Mouse (Mus musculus) testis, adult 2 months (tissue): Measurements from ENCODE around the gene Ang5. TPM values are rescaled to one million over a fixed set of nuclear protein-coding genes. Genes with fewer than 3 reads are reported as not detected.
"Not testable (repeated sequence)": the region's sequence is repeated elsewhere in the genome, so short reads cannot be mapped to it uniquely, and the experiment has no call there.

Experiments
- H3K27ac ChIP-seq: fragments of 200-500 bp; 2 replicates; pipeline ENCODE4 v1.5.1; 2012; ENCODE audit warnings: low read depth, low read length; ENCODE audit not compliant: control insufficient read depth, insufficient read depth
- H3K27me3 ChIP-seq: fragments of 200-500 bp; 2 replicates; pipeline ENCODE4 v1.6.1; 2012; ENCODE audit warnings: mild to moderate bottlenecking, low read length, moderate library complexity; ENCODE audit not compliant: control insufficient read depth, insufficient read depth
- H3K36me3 ChIP-seq: fragments of 200-500 bp; 2 replicates; pipeline ENCODE4 v1.6.1; 2012; ENCODE audit warnings: mild to moderate bottlenecking, low read length; ENCODE audit not compliant: control insufficient read depth, insufficient read depth
- H3K4me1 ChIP-seq: fragments of 200-500 bp; 2 replicates; pipeline ENCODE4 v1.6.1; 2012; ENCODE audit warnings: low read length; ENCODE audit not compliant: control insufficient read depth, insufficient read depth
- H3K4me3 ChIP-seq: fragments of 200-500 bp; 2 replicates; pipeline ENCODE4 v1.5.1; 2012; ENCODE audit warnings: low read depth, mild to moderate bottlenecking, low read length, moderate library complexity, mixed read lengths; ENCODE audit not compliant: control insufficient read depth
- CTCF ChIP-seq: fragments of 200-500 bp; IDR thresholded peaks from 2 replicates; pipeline ENCODE4 v1.5.1; 2012; ENCODE audit warnings: low read depth, mild to moderate bottlenecking, inconsistent platforms, low read length, moderate library complexity; ENCODE audit not compliant: control insufficient read depth, insufficient read depth, insufficient replicate concordance
- POLR2A ChIP-seq: fragments of 200-500 bp; IDR thresholded peaks from 2 replicates; pipeline ENCODE4 v1.6.1; 2012; ENCODE audit warnings: low read depth, mild to moderate bottlenecking, inconsistent platforms, low read length, moderate library complexity; ENCODE audit not compliant: control insufficient read depth
- polyA plus RNA-seq: library from polyadenylated mRNA; depleted of rRNA; stranded (reverse); fragments of >200 nt; gene quantifications from 2 replicates; pipeline ENCODE4 v1.2.3, GENCODE M21; 2012; rRNA removed

Ang5 gene
- polyA plus RNA-seq, 1 experiment = not detected

DNA sequence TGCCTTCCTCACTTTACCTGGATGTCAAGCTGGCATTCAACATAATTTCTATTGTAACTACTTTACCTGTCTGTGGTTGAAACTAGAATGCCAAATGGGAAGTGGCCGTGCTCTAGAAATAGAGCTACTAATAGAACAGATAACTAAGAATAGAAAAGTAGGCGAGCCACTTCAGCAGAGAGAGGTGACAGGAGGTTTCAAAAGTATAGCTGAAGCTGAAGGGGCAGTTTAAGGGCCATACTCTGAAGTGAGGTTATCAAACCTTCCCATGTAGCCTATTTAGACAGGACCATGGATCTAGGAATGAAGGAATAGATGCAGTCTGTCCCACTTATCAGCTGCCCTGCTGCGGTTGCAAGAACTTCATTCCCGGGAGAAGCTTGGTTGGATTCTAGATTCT is 26.6 kb downstream of the Ang5 start:
- Histone ChIP-seq H3K4me1 (peaks cover 6% of the 10 kb centered on the region), H3K27me3 (no peaks in the 10 kb centered on the region), H3K4me3 (no peak overlapping the region), H3K36me3 (no peaks in the 10 kb centered on the region), H3K27ac (no peak overlapping the region)
- TF ChIP-seq POLR2A = no peak
- TF ChIP-seq CTCF = no peak

DNA sequence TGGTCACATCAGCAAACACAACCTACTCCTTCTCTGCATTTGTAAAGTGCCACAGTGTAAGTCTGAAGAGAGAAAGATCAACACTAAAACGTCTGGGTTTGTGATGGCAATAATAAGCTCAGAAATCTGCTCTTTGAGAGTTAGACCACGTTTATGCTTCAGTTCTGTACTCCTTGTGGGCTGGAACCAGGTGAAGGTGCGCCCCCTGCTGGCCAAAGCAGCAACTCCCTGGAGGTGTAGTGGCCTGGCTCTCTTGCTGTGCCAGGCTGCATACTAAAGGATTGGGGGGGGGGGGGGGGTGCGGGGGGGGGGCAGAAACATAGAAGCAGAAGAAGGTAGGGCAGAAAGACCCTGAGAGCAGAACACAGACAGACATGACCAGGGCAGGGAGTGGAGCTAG is 27.0 kb downstream of the Ang5 start:
- no peak overlapping the region for H3K4me3 ChIP-seq
- peaks cover 6% of the 10 kb centered on the region for H3K4me1 ChIP-seq
- H3K27ac ChIP-seq = no peak overlapping the region
- H3K36me3 ChIP-seq = no peaks in the 10 kb centered on the region
- no peaks in the 10 kb centered on the region for H3K27me3 ChIP-seq
- peak; percentile 77; the same call in 1 of the 2 replicates for TF ChIP-seq CTCF
- no peak for TF ChIP-seq POLR2A

DNA sequence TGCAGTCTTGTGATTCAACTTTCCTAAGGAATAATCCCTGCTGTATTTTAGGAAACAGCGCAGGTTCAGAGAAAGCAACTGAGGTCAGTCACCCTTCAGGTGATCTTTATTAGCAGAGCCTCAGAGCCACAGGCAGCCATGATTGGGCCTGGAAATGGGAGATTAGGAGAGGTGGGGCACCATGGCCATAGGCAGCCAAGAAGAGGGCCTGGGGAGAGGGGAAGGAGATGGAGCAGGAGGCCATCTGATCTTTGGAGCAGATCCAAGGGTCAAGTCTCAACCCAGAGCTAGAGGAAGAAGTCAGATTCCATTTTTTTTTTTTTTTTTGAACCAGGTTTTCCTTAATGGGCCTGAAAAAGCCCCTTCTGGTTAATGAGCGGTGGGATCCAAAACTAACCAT is 29.3 kb downstream of the Ang5 start:
- Histone ChIP-seq H3K36me3 (no peaks in the 10 kb centered on the region), H3K27me3 (no peaks in the 10 kb centered on the region), H3K27ac (no peak overlapping the region), H3K4me1 (peaks cover 6% of the 10 kb centered on the region), H3K4me3 (no peak overlapping the region)
- TF ChIP-seq POLR2A = no peak
- TF ChIP-seq CTCF = no peak

DNA sequence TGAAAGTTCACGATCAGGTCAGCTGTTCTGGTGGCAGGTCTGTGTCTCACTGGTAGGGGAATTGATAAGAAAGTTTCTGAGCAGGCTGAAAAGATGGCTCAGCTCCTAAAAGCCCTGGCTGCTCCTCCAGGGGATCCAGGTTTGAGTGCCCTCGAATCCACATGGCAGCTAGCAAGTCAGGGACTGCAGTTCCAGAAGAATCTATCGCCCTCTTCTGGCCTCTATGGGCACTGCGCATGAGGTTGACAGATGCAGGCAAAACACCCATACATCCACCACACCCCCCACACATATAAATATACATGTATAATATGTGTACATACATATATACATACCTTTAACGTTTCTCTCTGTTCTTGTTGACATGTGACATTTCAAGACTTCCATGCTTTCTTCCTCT is 30.5 kb downstream of the Ang5 start:
- TF ChIP-seq CTCF = peak; percentile 72; the same call in 1 of the 2 replicates
- not testable (repeated sequence) for H3K4me3 ChIP-seq, H3K4me1 ChIP-seq, H3K27ac ChIP-seq, H3K27me3 ChIP-seq, H3K36me3 ChIP-seq

DNA sequence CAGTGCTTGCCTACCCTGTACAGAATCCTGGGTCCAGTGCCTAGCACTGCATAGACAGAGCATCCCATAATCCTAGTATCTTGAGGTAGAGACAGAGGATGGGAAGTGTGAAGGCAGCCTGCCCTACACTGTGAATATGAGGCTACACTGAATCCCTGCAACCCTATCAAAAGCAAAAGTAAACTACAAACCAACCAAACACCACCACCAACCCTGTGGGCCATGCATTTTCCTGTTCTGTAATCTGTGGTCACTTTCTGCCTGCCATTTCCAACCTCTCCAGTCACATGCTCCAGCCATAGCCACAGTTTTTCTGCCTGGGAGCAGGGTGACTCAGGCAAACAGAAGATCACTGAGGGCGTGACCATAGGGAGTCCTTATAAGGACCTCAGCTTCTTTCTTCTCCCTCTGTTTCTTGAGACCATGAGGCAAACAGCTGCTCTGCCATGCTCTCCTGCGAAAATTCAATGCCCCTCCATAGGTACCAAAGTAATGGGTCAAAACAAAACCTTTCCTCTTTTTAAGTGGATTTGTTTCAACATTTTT is 41.7 kb downstream of the Ang5 start:
- not testable (repeated sequence) for H3K4me1 ChIP-seq, H3K27ac ChIP-seq, H3K4me3 ChIP-seq, H3K27me3 ChIP-seq, H3K36me3 ChIP-seq

DNA sequence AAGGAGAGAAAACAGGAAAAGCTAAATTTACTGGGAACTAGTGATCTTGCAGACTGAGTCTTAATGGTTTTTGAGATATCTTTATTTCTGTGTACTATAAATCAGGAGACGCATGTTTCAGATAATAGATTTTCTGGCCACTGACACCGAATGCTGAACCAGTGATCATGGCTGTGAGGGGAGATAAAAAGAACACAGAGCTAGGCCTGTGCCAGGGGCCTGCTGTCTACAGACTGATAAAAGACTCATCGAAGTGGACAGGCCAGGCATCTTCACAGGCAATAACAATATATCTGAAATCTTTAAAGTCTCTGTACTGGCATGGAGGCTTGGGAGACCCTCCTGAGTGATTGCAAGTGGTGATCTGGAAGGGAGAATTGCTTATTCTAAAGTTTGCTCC is 44.7 kb downstream of the Ang5 start:
- Histone ChIP-seq H3K4me3 (no peak overlapping the region), H3K27me3 (no peaks in the 10 kb centered on the region), H3K36me3 (no peaks in the 10 kb centered on the region), H3K4me1 (no peaks in the 10 kb centered on the region), H3K27ac (no peak overlapping the region)
- TF ChIP-seq CTCF (no peak), POLR2A (no peak)

DNA sequence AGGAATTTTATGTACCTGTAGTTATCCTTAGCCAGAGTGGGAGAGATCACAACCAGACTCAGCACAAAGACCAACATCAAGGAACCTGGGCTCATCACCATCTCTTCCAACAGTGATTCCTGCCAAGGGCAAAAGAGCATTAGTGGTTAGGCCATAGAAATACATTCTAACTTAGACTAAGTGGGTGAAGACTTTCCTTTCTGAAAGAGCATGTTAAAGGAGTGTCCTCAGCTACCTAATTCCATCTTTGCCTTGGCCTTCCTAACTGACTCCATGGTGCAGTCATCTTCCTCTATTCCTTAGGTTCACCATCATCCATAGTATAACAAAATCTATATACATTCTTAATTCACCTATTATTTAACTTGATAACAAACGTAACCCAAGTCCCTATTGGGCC is 45.3 kb downstream of the Ang5 start, which contains the start of gene Ang6:
TSS of gene Ang6 (minus strand) at position 101 of the 400 bp plus-strand sequence.
- Histone ChIP-seq H3K4me3 (no peak within 1 kb of the TSS), H3K4me1 (no peaks in the 10 kb centered on the region), H3K36me3 (no peaks in the 10 kb centered on the region), H3K27me3 (no peaks in the 10 kb centered on the region), H3K27ac (no peak within 1 kb of the TSS)
- TF ChIP-seq POLR2A = no peak

DNA sequence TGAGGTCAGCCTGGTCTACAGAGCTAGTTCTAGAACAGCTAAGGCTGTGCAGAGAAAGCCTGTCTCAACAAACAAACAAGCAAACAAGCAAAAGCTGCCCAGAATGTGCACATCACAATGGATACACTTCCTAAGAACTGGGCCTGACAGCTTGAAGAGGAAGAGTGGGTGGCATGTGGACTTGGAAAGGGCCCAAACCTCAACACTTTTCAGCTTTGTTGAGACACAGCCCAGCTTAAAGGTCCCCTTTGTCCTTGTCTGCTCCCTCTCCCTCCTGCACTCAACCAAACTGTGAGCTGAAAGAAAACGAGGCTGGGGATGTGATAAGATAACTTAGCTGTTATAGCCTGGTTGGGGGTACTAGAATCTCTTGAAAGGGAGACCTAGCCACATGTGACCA is 51.2 kb downstream of the Ang5 start:
- H3K4me1 ChIP-seq, H3K27ac ChIP-seq, H3K4me3 ChIP-seq, H3K27me3 ChIP-seq, H3K36me3 ChIP-seq: not testable (repeated sequence)

DNA sequence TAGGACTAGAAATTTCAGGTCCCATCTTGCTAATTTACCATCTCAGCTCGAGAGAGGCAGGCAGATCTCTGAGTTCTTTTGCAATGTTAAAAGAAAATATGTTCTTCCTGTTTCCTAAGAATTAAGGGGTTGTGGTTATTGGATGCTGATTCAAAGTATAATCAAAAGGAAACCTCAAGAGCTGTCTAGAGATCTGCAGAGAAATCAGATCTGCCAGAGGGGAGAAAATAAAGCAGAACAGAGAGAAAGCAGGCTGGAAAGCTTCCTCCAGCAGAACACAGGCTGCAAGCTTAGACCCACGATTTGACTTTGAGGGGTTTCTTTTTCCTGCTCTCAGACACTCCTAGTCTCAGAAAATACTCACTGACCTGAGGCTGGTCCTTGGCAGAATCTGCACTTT is 52.8 kb downstream of the Ang5 start:
- not testable (repeated sequence) for H3K27ac ChIP-seq, H3K4me1 ChIP-seq

More for the DNA sequence above, 52.8 kb downstream of the Ang5 start:
- not testable (repeated sequence) for H3K27me3 ChIP-seq, H3K36me3 ChIP-seq, H3K4me3 ChIP-seq

Other genes starting within 250 kb of the Ang5 start
- 0.63 and 1.1 TPM in 2 replicates for gene Gm16506, start 229.6 kb upstream of the Ang5 start, polyA plus RNA-seq
- 1.1 and 1.4 TPM in 2 replicates for gene Gm6526, start 209.2 kb upstream of the Ang5 start, polyA plus RNA-seq
- gene Gm8180, start 172.3 kb upstream of the Ang5 start, polyA plus RNA-seq = 2.4 and 4.1 TPM in 2 replicates
- not detected in 2 replicates for gene Ear1, start 81.6 kb upstream of the Ang5 start, polyA plus RNA-seq
- gene Ear10, start 33.5 kb upstream of the Ang5 start, polyA plus RNA-seq = 0.30 TPM in 1 of 2 replicates, not detected in the other
- 0.62 and 0.81 TPM in 2 replicates for gene Gm8113, start 31.7 kb upstream of the Ang5 start, polyA plus RNA-seq
- gene Ang6, start 45.2 kb downstream of the Ang5 start, polyA plus RNA-seq = not detected in 2 replicates
- gene Ear2, start 145.6 kb downstream of the Ang5 start, polyA plus RNA-seq = 0.27 and 1.0 TPM in 2 replicates
- gene Gm3327, start 166.8 kb downstream of the Ang5 start, polyA plus RNA-seq = 2.8 and 4.1 TPM in 2 replicates
- 0.63 and 2.4 TPM in 2 replicates for gene Gm8212, start 240.6 kb downstream of the Ang5 start, polyA plus RNA-seq